Mouse (Mus musculus): ENCODE measurements around the gene Emb. TPM values are rescaled to one million over a fixed set of nuclear protein-coding genes. Genes with fewer than 3 reads are reported as not detected.
"Not testable (repeated sequence)": the region's sequence is repeated elsewhere in the genome, so short reads cannot be mapped to it uniquely, and the experiment has no call there.

Gene Emb
- polyA plus RNA-seq (2015; fragmentation: Nextera tagmentation; extraction: Ambion mirVana) = 23.0 and 23.3 TPM in 2 replicates

DNA sequence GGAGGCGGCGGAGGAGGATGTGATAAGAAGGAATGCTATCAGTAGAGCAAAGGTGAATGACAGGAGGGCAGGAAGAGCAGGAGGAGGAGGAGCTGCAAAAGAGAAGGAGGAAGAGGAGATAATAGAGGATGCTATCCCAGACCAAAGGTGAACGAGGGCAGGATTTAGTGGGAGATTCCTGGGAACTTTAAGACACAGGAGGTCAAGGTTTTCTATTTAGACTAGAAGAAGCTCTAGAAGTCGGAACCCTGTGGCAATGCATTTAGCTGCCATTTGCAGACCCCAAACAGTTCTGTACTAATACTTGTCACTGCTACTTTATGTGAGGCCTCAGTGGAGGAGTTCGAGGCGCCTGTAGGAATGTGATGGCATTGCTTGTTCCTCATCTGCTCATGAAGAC lies at the start of gene Emb:
Gene Emb, plus strand, starts transcription at position 301 of the 400 bp plus-strand sequence.
- 75% methylated on average over 6 of the region's 6 CpGs for WGBS
- Histone ChIP-seq H3K4me3 (no peak within 1 kb of the TSS), H3K4me1 (no peaks in the 10 kb centered on the region), H3K27me3 (no peaks in the 10 kb centered on the region), H3K9me3 (no peaks in the 10 kb centered on the region), H3K27ac (no peak within 1 kb of the TSS), H3K4me2 (no peak within 1 kb of the TSS), H3K9ac (no peak within 1 kb of the TSS), H3K36me3 (no peaks in the 10 kb centered on the region)
- no peak for ATAC-seq (ENCODE audit: insufficient number of reproducible peaks, low FRiP score, low TSS enrichment, low read depth)

- no peak for ATAC-seq (ENCODE audit: insufficient number of reproducible peaks, low FRiP score, low TSS enrichment, low read depth)
- no peaks in the 10 kb centered on the region for H3K27me3 ChIP-seq
- H3K36me3 ChIP-seq = no peaks in the 10 kb centered on the region
- H3K9ac ChIP-seq = no peak overlapping the region
- H3K4me3 ChIP-seq = no peak overlapping the region
- WGBS = 73% methylated on average over 5 of the region's 5 CpGs
- no peak overlapping the region for H3K4me2 ChIP-seq
- no peak overlapping the region for H3K27ac ChIP-seq
- H3K9me3 ChIP-seq = no peaks in the 10 kb centered on the region
- H3K4me1 ChIP-seq = no peaks in the 10 kb centered on the region
Observed at GRCm38 (mm10) chr13:117163906-117164305, 44.4 kb upstream of the Emb start.

DNA sequence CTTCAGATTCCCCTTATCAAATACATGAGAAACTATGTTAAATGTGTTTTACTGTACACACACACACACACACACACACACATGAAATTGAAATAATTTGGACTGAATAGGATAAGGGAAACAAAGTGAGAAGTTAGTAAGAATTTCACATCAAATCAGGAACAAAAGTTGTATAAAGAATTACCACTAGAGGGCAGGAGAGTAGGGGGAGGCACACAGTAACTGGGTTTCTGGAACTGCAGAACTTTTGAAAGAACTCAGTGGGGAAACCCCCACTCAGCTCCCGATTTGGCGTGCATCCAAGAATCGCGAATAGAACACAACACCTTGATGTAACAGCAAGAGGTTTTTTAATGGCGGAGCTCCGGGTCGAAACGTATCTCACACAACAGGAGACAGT lies 43.3 kb upstream of the Emb start:
- Histone ChIP-seq H3K27ac (no peak overlapping the region), H3K9me3 (no peaks in the 10 kb centered on the region), H3K4me3 (no peak overlapping the region), H3K9ac (no peak overlapping the region), H3K27me3 (no peaks in the 10 kb centered on the region), H3K4me1 (no peaks in the 10 kb centered on the region), H3K36me3 (no peaks in the 10 kb centered on the region), H3K4me2 (no peak overlapping the region)
- WGBS = 69% methylated on average over 8 of the region's 8 CpGs
- ATAC-seq (ENCODE audit: insufficient number of reproducible peaks, low FRiP score, low TSS enrichment, low read depth) = no peak

DNA sequence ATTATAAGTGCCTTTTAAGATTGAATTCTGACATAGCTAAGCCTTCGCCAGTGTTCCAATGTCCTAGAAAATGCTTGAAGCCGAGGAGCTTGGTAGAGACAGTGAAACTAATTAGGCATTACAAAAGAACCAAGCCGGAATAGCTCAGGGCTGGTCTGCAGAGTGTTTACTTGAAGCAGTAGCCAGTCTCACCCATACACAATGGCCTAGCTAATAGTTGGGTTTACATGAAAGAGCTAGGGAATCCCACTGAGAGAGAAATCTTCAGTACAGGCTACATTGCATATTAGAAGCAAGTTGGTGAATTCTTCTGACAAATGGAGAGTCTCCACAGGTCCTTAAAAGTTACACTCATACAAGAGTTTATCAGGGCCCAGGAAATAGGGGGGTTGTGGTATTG lies 27.4 kb upstream of the Emb start:
- H3K36me3 ChIP-seq; H3K27me3 ChIP-seq; H3K9me3 ChIP-seq; H3K4me3 ChIP-seq; H3K4me2 ChIP-seq; ATAC-seq (ENCODE audit: insufficient number of reproducible peaks, low FRiP score, low TSS enrichment, low read depth); H3K9ac ChIP-seq; H3K27ac ChIP-seq; H3K4me1 ChIP-seq: not testable (repeated sequence)
- WGBS = 72% methylated on average over 3 of the region's 3 CpGs

GRCm38 (mm10) chr13:117183288-117183687 lies 25.0 kb upstream of the Emb start:
- H3K4me2 ChIP-seq = no peak overlapping the region
- H3K36me3 ChIP-seq = no peaks in the 10 kb centered on the region
- WGBS = 82% methylated on average over 6 of the region's 6 CpGs
- no peak for ATAC-seq (ENCODE audit: insufficient number of reproducible peaks, low FRiP score, low TSS enrichment, low read depth)
- H3K9ac ChIP-seq = no peak overlapping the region
- no peaks in the 10 kb centered on the region for H3K4me1 ChIP-seq
- no peak overlapping the region for H3K4me3 ChIP-seq
- H3K27me3 ChIP-seq = no peaks in the 10 kb centered on the region
- no peak overlapping the region for H3K27ac ChIP-seq
- no peaks in the 10 kb centered on the region for H3K9me3 ChIP-seq

GRCm38 (mm10) chr13:117185329-117185728 lies 23.0 kb upstream of the Emb start:
- ATAC-seq (ENCODE audit: insufficient number of reproducible peaks, low FRiP score, low TSS enrichment, low read depth) = no peak
- no peak overlapping the region for H3K4me3 ChIP-seq
- H3K27ac ChIP-seq = no peak overlapping the region
- WGBS = 77% methylated on average over 6 of the region's 6 CpGs
- H3K27me3 ChIP-seq = no peaks in the 10 kb centered on the region
- H3K9ac ChIP-seq = no peak overlapping the region
- no peaks in the 10 kb centered on the region for H3K36me3 ChIP-seq
- no peak overlapping the region for H3K4me2 ChIP-seq
- no peaks in the 10 kb centered on the region for H3K9me3 ChIP-seq
- H3K4me1 ChIP-seq = no peaks in the 10 kb centered on the region

DNA sequence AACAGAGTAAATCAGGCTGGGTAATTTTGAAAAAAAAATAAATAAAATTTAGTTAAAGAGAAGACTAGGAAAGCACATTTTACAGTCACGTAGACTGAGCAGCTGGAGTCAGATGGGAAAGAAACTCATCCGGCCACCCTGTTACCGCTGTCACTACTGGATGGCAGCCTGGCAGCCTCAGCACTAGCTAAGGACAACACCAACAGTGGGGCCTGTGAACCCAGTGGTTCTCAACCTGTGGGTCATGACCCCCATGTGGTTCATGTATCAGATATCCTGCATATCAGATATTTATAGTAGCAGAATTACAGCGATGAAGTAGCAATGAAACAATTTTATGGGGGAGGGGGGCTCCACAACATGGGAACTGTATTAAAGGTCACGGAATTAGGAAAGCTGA lies 16.2 kb upstream of the Emb start:
- 80% methylated on average over 5 of the region's 5 CpGs for WGBS

GRCm38 (mm10) chr13:117193422-117193983 lies 14.8 kb upstream of the Emb start:
- Histone ChIP-seq H3K27me3 (no peaks in the 10 kb centered on the region), H3K4me1 (no peaks in the 10 kb centered on the region), H3K9me3 (no peaks in the 10 kb centered on the region), H3K27ac (no peak overlapping the region), H3K36me3 (no peaks in the 10 kb centered on the region), H3K9ac (no peak overlapping the region), H3K4me3 (no peak overlapping the region), H3K4me2 (no peak overlapping the region)
- no peak for ATAC-seq (ENCODE audit: insufficient number of reproducible peaks, low FRiP score, low TSS enrichment, low read depth)
- 57% methylated on average over 7 of the region's 7 CpGs for WGBS

More for the DNA sequence above, 16.2 kb upstream of the Emb start:
- Histone ChIP-seq H3K27me3 (no peaks in the 10 kb centered on the region), H3K4me3 (no peak overlapping the region), H3K36me3 (no peaks in the 10 kb centered on the region), H3K9me3 (no peaks in the 10 kb centered on the region), H3K4me1 (no peaks in the 10 kb centered on the region), H3K9ac (no peak overlapping the region), H3K27ac (no peak overlapping the region), H3K4me2 (no peak overlapping the region)
- ATAC-seq (ENCODE audit: insufficient number of reproducible peaks, low FRiP score, low TSS enrichment, low read depth) = no peak

GRCm38 (mm10) chr13:117195569-117196495 lies 12.5 kb upstream of the Emb start:
- H3K4me2 ChIP-seq = no peak overlapping the region
- no peaks in the 10 kb centered on the region for H3K36me3 ChIP-seq
- H3K27ac ChIP-seq = no peak overlapping the region
- ATAC-seq (ENCODE audit: insufficient number of reproducible peaks, low FRiP score, low TSS enrichment, low read depth) = no peak
- WGBS = 84% methylated on average over 13 of the region's 13 CpGs
- no peak overlapping the region for H3K4me3 ChIP-seq
- H3K9me3 ChIP-seq = no peaks in the 10 kb centered on the region
- no peak overlapping the region for H3K9ac ChIP-seq
- H3K27me3 ChIP-seq = no peaks in the 10 kb centered on the region
- no peaks in the 10 kb centered on the region for H3K4me1 ChIP-seq

DNA sequence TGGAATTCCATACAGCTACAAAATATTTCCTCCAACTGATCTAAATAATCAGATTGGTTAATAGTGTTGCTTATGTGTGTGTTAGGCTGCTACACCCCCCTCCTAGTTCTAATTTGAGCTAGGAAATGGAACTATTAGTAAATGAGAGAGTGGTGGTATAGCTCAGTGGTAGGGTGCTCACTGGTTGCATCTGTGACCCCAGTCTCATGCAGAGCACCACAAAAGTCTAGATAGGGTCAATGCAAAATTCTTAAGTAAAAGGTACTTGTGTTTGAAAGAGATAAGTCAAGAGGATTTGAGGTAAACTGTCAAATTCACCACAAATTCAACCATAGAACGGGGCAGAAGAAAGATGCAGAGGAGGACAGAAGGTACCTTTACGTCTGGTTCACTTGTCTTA lies 10.7 kb upstream of the Emb start:
- Histone ChIP-seq H3K4me1 (no peaks in the 10 kb centered on the region), H3K4me3 (no peak overlapping the region), H3K9me3 (no peaks in the 10 kb centered on the region), H3K27ac (no peak overlapping the region), H3K9ac (no peak overlapping the region), H3K4me2 (no peak overlapping the region), H3K36me3 (no peaks in the 10 kb centered on the region), H3K27me3 (no peaks in the 10 kb centered on the region)
- 97% methylated on average over 2 of the region's 2 CpGs for WGBS
- ATAC-seq (ENCODE audit: insufficient number of reproducible peaks, low FRiP score, low TSS enrichment, low read depth) = no peak

- Histone ChIP-seq H3K9ac (no peak overlapping the region), H3K4me3 (no peak overlapping the region), H3K36me3 (no peaks in the 10 kb centered on the region), H3K4me1 (no peaks in the 10 kb centered on the region), H3K27ac (no peak overlapping the region), H3K9me3 (no peaks in the 10 kb centered on the region), H3K27me3 (no peaks in the 10 kb centered on the region), H3K4me2 (no peak overlapping the region)
- no peak for ATAC-seq (ENCODE audit: insufficient number of reproducible peaks, low FRiP score, low TSS enrichment, low read depth)
- WGBS = 82% methylated on average over 7 of the region's 7 CpGs
Observed at GRCm38 (mm10) chr13:117198402-117199083, 9.8 kb upstream of the Emb start.
